Mouse (Mus musculus) brain, embryonic 18.5 days (tissue): ENCODE results near the gene Tut4.

Experiments
- DNase-seq: peaks from one replicate; pipeline ENCODE4 v3.0.0-alpha.2; 2012; ENCODE audit warnings: low read depth, low spot score

Gene Tut4

GRCm38 (mm10) chr4:108503023-108503422, 43.8 kb downstream of the Tut4 start:
- DNase-seq, result no peak

- DNase-seq, result no peak
Measured at GRCm38 (mm10) chr4:108539701-108540100, 80.5 kb downstream of the Tut4 start.

GRCm38 (mm10) chr4:108565026-108565425, 105.8 kb downstream of the Tut4 start:
- DNase-seq, result no peak

GRCm38 (mm10) chr4:108572644-108573043, 113.4 kb downstream of the Tut4 start:
- DNase-seq, result no peak

GRCm38 (mm10) chr4:108578840-108579742, 119.9 kb downstream of the Tut4 start, which contains the start of the genes Prpf38a and Orc1:
TSS of gene Prpf38a (minus strand) at chr4:108579336.
TSS of gene Orc1 (plus strand) at chr4:108579423.
- DNase-seq, result peak; percentile 98

GRCm38 (mm10) chr4:108579743-108580411, 120.7 kb downstream of the Tut4 start:
- no peak for DNase-seq

- no peak for DNase-seq
Measured at GRCm38 (mm10) chr4:108593376-108593775, 134.2 kb downstream of the Tut4 start.

- DNase-seq, result no peak
Measured at GRCm38 (mm10) chr4:108595785-108596184, 136.6 kb downstream of the Tut4 start.

- no peak for DNase-seq
Measured at GRCm38 (mm10) chr4:108598306-108598705, 139.1 kb downstream of the Tut4 start.

GRCm38 (mm10) chr4:108601870-108602269, 142.6 kb downstream of the Tut4 start:
- no peak for DNase-seq

GRCm38 (mm10) chr4:108608651-108609050, 149.4 kb downstream of the Tut4 start:
- no peak for DNase-seq
